Mouse (Mus musculus): ENCODE data around the gene Vapa.

DNA sequence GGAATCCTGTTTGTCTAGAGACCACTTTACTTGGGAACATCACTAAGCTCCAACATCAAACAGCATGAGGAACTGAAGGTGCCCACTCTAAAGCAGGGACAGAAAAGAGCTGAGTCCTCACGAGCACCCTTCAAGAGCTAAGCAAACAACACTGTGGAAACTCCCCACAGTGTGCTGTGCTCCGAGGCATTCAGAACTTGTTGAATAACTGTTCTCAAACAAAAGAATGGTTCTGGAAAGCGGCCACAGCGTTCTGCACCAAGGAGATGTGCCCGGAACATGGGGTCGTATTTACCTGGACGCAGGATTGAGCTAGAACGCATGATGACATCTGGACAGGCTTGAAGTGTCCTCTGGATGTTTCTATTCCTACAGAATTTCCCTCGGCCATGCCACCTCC, 44.6 kb upstream of the Vapa start:
- TF ChIP-seq GATA1 (IDR thresholded peaks at IDR 0.05; ENCODE audit: low read length), result no peak
- TF ChIP-seq TAL1 (IDR thresholded peaks at IDR 0.05; ENCODE audit: low read length), result no peak
